Mouse (Mus musculus) kidney, adult 2 months (tissue): ENCODE data around the gene Sptb.

Source experiments
- CTCF ChIP-seq: fragments of 200-500 bp; conservative IDR thresholded peaks from 2 replicates; pipeline ENCODE4 v1.5.1; 2011; ENCODE audit warnings: low read depth, mild to moderate bottlenecking, control low read depth, low read length, moderate library complexity, mixed read lengths; ENCODE audit not compliant: insufficient read depth, insufficient read length
- POLR2A ChIP-seq: fragments of 200-500 bp; IDR thresholded peaks from one replicate; pipeline ENCODE4 v1.6.1; 2011; ENCODE audit warnings: low read depth, low read length, control low read depth

DNA sequence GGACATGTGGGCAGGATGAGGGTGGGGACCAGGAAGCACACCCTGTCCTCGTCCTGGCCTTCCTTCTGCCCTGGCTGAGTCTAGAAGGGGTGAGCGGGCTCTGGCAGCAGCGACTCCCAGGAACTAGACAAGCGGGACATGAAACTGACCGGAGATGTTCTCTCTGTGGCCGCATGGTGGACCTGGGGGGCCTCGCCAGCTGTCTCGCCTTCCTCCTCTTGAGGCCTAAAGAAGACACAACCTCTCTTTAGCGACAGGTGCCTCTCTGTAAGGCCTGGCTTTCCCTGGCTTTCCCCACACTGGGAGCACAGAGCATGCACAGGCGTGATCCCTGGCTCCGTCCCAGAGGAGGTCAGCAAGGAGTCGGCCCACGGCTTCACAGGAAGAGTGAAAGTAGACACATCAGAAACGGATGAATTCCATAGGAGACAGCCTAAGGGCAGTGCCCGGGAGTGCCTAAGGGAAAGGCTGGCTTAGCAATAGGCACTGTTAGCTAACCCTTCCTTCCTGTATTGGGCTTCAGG, 112.7 kb downstream of the Sptb start:
- TF ChIP-seq CTCF = no peak
- TF ChIP-seq POLR2A = no peak
